Mouse (Mus musculus) hindbrain, embryonic 16.5 days (tissue): Measurements from ENCODE around the gene App. TPM values are rescaled to one million over a fixed set of nuclear protein-coding genes. Genes with fewer than 3 reads are reported as not detected.

Experiments
- ATAC-seq: fragments of 200-750 bp; cut with Nextera tagmentation; 2 replicates; pipeline ENCODE4 v1.8.0; 2017; ENCODE audit warnings: moderate TSS enrichment, moderate library complexity
- H3K27ac ChIP-seq: fragments of 300-500 bp; sonication (generic); 2 replicates; pipeline ENCODE4 v1.5.1; 2014; ENCODE audit warnings: low read depth, mild to moderate bottlenecking, control low read depth, low read length, moderate library complexity
- H3K27me3 ChIP-seq: fragments of 300-500 bp; sonication (generic); replicated peaks from 2 replicates; pipeline ENCODE4 v1.6.1; 2014; ENCODE audit warnings: low read length; ENCODE audit not compliant: control insufficient read depth, insufficient read depth
- H3K36me3 ChIP-seq: fragments of 300-500 bp; sonication (generic); 2 replicates; pipeline ENCODE4 v1.6.1; 2014; ENCODE audit warnings: mild to moderate bottlenecking, low read length, moderate library complexity, mixed read lengths; ENCODE audit not compliant: control insufficient read depth, insufficient read depth
- H3K4me1 ChIP-seq: fragments of 300-500 bp; sonication (generic); 2 replicates; pipeline ENCODE4 v1.6.1; 2014; ENCODE audit warnings: low read depth, low read length; ENCODE audit not compliant: control insufficient read depth, insufficient read depth
- H3K4me2 ChIP-seq: fragments of 300-500 bp; sonication (generic); 2 replicates; pipeline ENCODE4 v1.6.1; 2014; ENCODE audit warnings: mild to moderate bottlenecking, low read length, control low read depth, moderate library complexity
- H3K4me3 ChIP-seq: fragments of 300-500 bp; sonication (generic); 2 replicates; pipeline ENCODE4 v1.5.1; 2014; ENCODE audit warnings: mild to moderate bottlenecking, low read length, control low read depth, moderate library complexity
- H3K9ac ChIP-seq: fragments of 300-500 bp; sonication (generic); 2 replicates; pipeline ENCODE4 v1.6.1; 2014; ENCODE audit warnings: low read depth, mild to moderate bottlenecking, control low read depth, low read length, moderate library complexity
- H3K9me3 ChIP-seq: fragments of 300-500 bp; sonication (generic); 2 replicates; pipeline ENCODE4 v1.6.1; 2014; ENCODE audit warnings: mild to moderate bottlenecking, low read length, moderate library complexity; ENCODE audit not compliant: control insufficient read depth
- WGBS: fragments of 180-500 bp; shearing (Covaris S2); extraction: QIAGEN DNeasy Blood & Tissue Kit; methylation state at CpG from one replicate; pipeline ENCODE4 v1.1.7; 2014; 5-methylcytosine and 5-hydroxymethylcytosine counted together
- polyA plus RNA-seq: library from polyadenylated mRNA; unstranded; fragments of >200 nt; fragmentation: Nextera tagmentation; extraction: Ambion mirVana; gene quantifications from 2 replicates; pipeline ENCODE4 v1.2.1, GENCODE M21; 2015

Gene App
- polyA plus RNA-seq, 1 experiment from 2014 or later: 521 TPM

- peak overlapping the region; percentile 94 for H3K4me3 ChIP-seq
- H3K27me3 ChIP-seq: no peaks in the 10 kb centered on the region
- peaks cover 28% of the 10 kb centered on the region for H3K4me1 ChIP-seq
- WGBS: 0% methylated on average over 10 of the region's 10 CpGs
- peak; percentile 71 for ATAC-seq
- H3K9me3 ChIP-seq: no peaks in the 10 kb centered on the region
- H3K27ac ChIP-seq: peak overlapping the region; percentile 97
- H3K36me3 ChIP-seq: no peaks in the 10 kb centered on the region
- H3K9ac ChIP-seq: peak overlapping the region; percentile 99
- peak overlapping the region; percentile 86 for H3K4me2 ChIP-seq
Observed at GRCm38 (mm10) chr16:85171976-85172570, 1.5 kb downstream of the App start.

- Histone ChIP-seq H3K9ac (peak overlapping the region; percentile 62), H3K4me3 (peak overlapping the region; percentile 94), H3K27me3 (no peaks in the 10 kb centered on the region), H3K27ac (peak overlapping the region; percentile 14; the same call in 1 of the 2 replicates), H3K36me3 (no peaks in the 10 kb centered on the region), H3K9me3 (no peaks in the 10 kb centered on the region), H3K4me1 (peaks cover 28% of the 10 kb centered on the region), H3K4me2 (peak overlapping the region; percentile 86)
- no peak for ATAC-seq
- 32% methylated on average over 19 of the region's 19 CpGs for WGBS
Observed at GRCm38 (mm10) chr16:85170826-85171510, 2.6 kb downstream of the App start.

GRCm38 (mm10) chr16:85168821-85169220, 4.7 kb downstream of the App start:
- no peaks in the 10 kb centered on the region for H3K9me3 ChIP-seq
- no peak overlapping the region for H3K27ac ChIP-seq
- no peak for ATAC-seq
- no peaks in the 10 kb centered on the region for H3K36me3 ChIP-seq
- 46% methylated on average over 5 of the region's 5 CpGs for WGBS
- peaks cover 31% of the 10 kb centered on the region for H3K4me1 ChIP-seq
- no peak overlapping the region for H3K4me3 ChIP-seq
- no peaks in the 10 kb centered on the region for H3K27me3 ChIP-seq
- H3K4me2 ChIP-seq: peak overlapping the region; percentile 38
- H3K9ac ChIP-seq: peak overlapping the region; percentile 48

- Histone ChIP-seq H3K4me3 (no peak overlapping the region), H3K4me2 (no peak overlapping the region), H3K9me3 (no peaks in the 10 kb centered on the region), H3K27me3 (no peaks in the 10 kb centered on the region), H3K4me1 (peaks cover 31% of the 10 kb centered on the region), H3K9ac (no peak overlapping the region), H3K27ac (no peak overlapping the region), H3K36me3 (no peaks in the 10 kb centered on the region)
- ATAC-seq: no peak
- WGBS: 72% methylated on average over 4 of the region's 4 CpGs
Observed at GRCm38 (mm10) chr16:85166205-85166604, 7.4 kb downstream of the App start.

GRCm38 (mm10) chr16:85165631-85166030, 7.9 kb downstream of the App start:
- Histone ChIP-seq H3K4me2 (no peak overlapping the region), H3K4me3 (no peak overlapping the region), H3K9me3 (no peaks in the 10 kb centered on the region), H3K9ac (no peak overlapping the region), H3K36me3 (no peaks in the 10 kb centered on the region), H3K4me1 (peaks cover 26% of the 10 kb centered on the region), H3K27ac (no peak overlapping the region), H3K27me3 (no peaks in the 10 kb centered on the region)
- no peak for ATAC-seq
- WGBS: 57% methylated on average over 7 of the region's 7 CpGs

GRCm38 (mm10) chr16:85165177-85165576, 8.4 kb downstream of the App start:
- Histone ChIP-seq H3K36me3 (no peaks in the 10 kb centered on the region), H3K4me3 (no peak overlapping the region), H3K4me2 (no peak overlapping the region), H3K4me1 (peaks cover 22% of the 10 kb centered on the region), H3K9me3 (no peaks in the 10 kb centered on the region), H3K27ac (no peak overlapping the region), H3K27me3 (no peaks in the 10 kb centered on the region), H3K9ac (no peak overlapping the region)
- no peak for ATAC-seq
- 44% methylated on average over 7 of the region's 7 CpGs for WGBS

GRCm38 (mm10) chr16:85162779-85163178, 10.8 kb downstream of the App start:
- H3K36me3 ChIP-seq: no peaks in the 10 kb centered on the region
- no peaks in the 10 kb centered on the region for H3K9me3 ChIP-seq
- WGBS: 83% methylated on average over 6 of the region's 6 CpGs
- no peak overlapping the region for H3K4me3 ChIP-seq
- H3K9ac ChIP-seq: no peak overlapping the region
- no peak overlapping the region for H3K27ac ChIP-seq
- H3K4me2 ChIP-seq: no peak overlapping the region
- no peak for ATAC-seq
- H3K4me1 ChIP-seq: peaks cover 3% of the 10 kb centered on the region; the same call in 1 of the 2 replicates
- H3K27me3 ChIP-seq: no peaks in the 10 kb centered on the region

- H3K27ac ChIP-seq: no peak overlapping the region
- H3K36me3 ChIP-seq: no peaks in the 10 kb centered on the region
- H3K4me2 ChIP-seq: no peak overlapping the region
- no peak for ATAC-seq
- no peaks in the 10 kb centered on the region for H3K27me3 ChIP-seq
- no peaks in the 10 kb centered on the region for H3K4me1 ChIP-seq
- no peak overlapping the region for H3K4me3 ChIP-seq
- 83% methylated on average over 2 of the region's 2 CpGs for WGBS
- H3K9ac ChIP-seq: no peak overlapping the region
- no peaks in the 10 kb centered on the region for H3K9me3 ChIP-seq
Observed at GRCm38 (mm10) chr16:85160140-85160539, 13.4 kb downstream of the App start.

- H3K9me3 ChIP-seq: no peaks in the 10 kb centered on the region
- no peak for ATAC-seq
- no peak overlapping the region for H3K4me3 ChIP-seq
- no peak overlapping the region for H3K27ac ChIP-seq
- H3K4me1 ChIP-seq: no peaks in the 10 kb centered on the region
- H3K36me3 ChIP-seq: no peaks in the 10 kb centered on the region
- 85% methylated on average over 11 of the region's 11 CpGs for WGBS
- H3K27me3 ChIP-seq: no peaks in the 10 kb centered on the region
- H3K9ac ChIP-seq: no peak overlapping the region
- no peak overlapping the region for H3K4me2 ChIP-seq
Observed at GRCm38 (mm10) chr16:85157796-85158546, 15.6 kb downstream of the App start.
